Mouse (Mus musculus): ENCODE results near the gene Zfp426.

- no peak for TF ChIP-seq CTCF (IDR thresholded peaks at IDR 0.05; ENCODE audit: borderline replicate concordance, control insufficient read depth, extremely low read depth, insufficient read depth, low read length, poor library complexity)
- TF ChIP-seq POLR2A (IDR thresholded peaks at IDR 0.05; ENCODE audit: control insufficient read depth, extremely low read depth, insufficient read depth, low read length, poor library complexity) = no peak
These were observed 17.1 kb upstream of the Zfp426 start for GRCm38 (mm10) chr9:20509676-20510075.
